In the genomic region with DNA sequence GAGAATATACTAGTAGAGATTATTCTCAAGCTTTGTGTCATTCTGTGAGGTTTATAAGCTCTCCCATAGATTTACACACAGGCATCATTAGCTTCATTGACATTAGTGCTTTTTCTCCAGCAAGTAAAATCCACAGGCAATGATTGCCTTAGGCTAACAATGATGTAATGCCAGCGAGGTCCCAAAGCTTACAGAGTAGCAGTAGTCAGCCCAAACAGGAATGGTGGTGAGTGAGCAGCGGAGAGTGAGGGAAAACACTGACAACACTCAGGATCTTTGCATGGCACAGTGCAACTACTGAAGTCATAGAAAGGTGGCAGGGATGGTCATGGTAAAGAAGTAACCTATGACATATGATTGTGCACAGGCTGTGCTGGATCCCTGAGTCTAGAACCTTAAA, we compare ENCODE assay signal across 28 mouse cellular contexts.
DNase-seq lines count a peak whose midpoint lies in the region; ATAC-seq and TF ChIP-seq lines count a peak whose summit lies in the region.
"Had no signal": no experiment of that assay in that cellular context is flagged by ENCODE, and none has a peak within 500 bp of the region (broad histone marks: within the 10 kb centered on the region; RNA-seq: fewer than 3 reads in every experiment).

No protein-coding gene starts in this region.

- H3K27ac ChIP-seq in forebrain, embryonic 11.5 days (ENCODE audit: low read depth, low read length), result no peak overlapping the region
- no peak overlapping the region for H3K27ac ChIP-seq in forebrain, postnatal 0 days (ENCODE audit: low read depth, low read length)
- no peak overlapping the region for H3K27ac ChIP-seq in forebrain, embryonic 14.5 days (ENCODE audit: low read depth, low read length)
- H3K27ac ChIP-seq in forebrain, embryonic 16.5 days (ENCODE audit: low read length), result no peak overlapping the region
- no peak overlapping the region for H3K27ac ChIP-seq in midbrain, embryonic 11.5 days (ENCODE audit: low read depth, low read length)
- H3K27ac ChIP-seq in midbrain, embryonic 13.5 days, result no peak overlapping the region
- no peak overlapping the region for H3K27ac ChIP-seq in neural tube, embryonic 14.5 days (ENCODE audit: low read depth, low read length)
- H3K27ac ChIP-seq in neural tube, embryonic 15.5 days (replicated peaks), result no peak overlapping the region
- H3K27ac ChIP-seq: embryonic facial prominence, embryonic 13.5 days; embryonic facial prominence, embryonic 15.5 days; forebrain, embryonic 10.5 days had no signal

- H3K4me3 ChIP-seq in forebrain, embryonic 11.5 days (ENCODE audit: low read depth, low read length), result no peak overlapping the region
- no peak overlapping the region for H3K4me3 ChIP-seq in forebrain, postnatal 0 days (ENCODE audit: low read depth, low read length)
- H3K4me3 ChIP-seq in forebrain, embryonic 14.5 days (ENCODE audit: low read depth, low read length), result no peak overlapping the region
- no peak overlapping the region for H3K4me3 ChIP-seq in forebrain, embryonic 16.5 days (replicated peaks; ENCODE audit: low read length)
- H3K4me3 ChIP-seq in midbrain, embryonic 11.5 days (ENCODE audit: low read depth, low read length), result no peak overlapping the region
- no peak overlapping the region for H3K4me3 ChIP-seq in midbrain, embryonic 13.5 days (replicated peaks)
- no peak overlapping the region for H3K4me3 ChIP-seq in neural tube, embryonic 14.5 days (ENCODE audit: low read depth, low read length)
- no peak overlapping the region for H3K4me3 ChIP-seq in neural tube, embryonic 15.5 days (replicated peaks)
- H3K4me3 ChIP-seq: embryonic facial prominence, embryonic 13.5 days; embryonic facial prominence, embryonic 15.5 days; erythroblast, embryonic 14.5 days; forebrain, embryonic 10.5 days had no signal

- H3K36me3 ChIP-seq in forebrain, embryonic 11.5 days (ENCODE audit: control insufficient read depth, insufficient read depth, low read length), result no peaks in the 10 kb centered on the region
- H3K36me3 ChIP-seq in forebrain, postnatal 0 days (ENCODE audit: insufficient read depth), result no peaks in the 10 kb centered on the region
- no peaks in the 10 kb centered on the region for H3K36me3 ChIP-seq in forebrain, embryonic 14.5 days (ENCODE audit: control insufficient read depth, insufficient read depth, low read length)
- H3K36me3 ChIP-seq in forebrain, embryonic 16.5 days (ENCODE audit: control insufficient read depth, insufficient read depth), result no peaks in the 10 kb centered on the region
- H3K36me3 ChIP-seq in midbrain, embryonic 11.5 days (ENCODE audit: control insufficient read depth, insufficient read depth, low read length), result no peaks in the 10 kb centered on the region
- no peaks in the 10 kb centered on the region for H3K36me3 ChIP-seq in midbrain, embryonic 13.5 days
- no peaks in the 10 kb centered on the region for H3K36me3 ChIP-seq in neural tube, embryonic 14.5 days (ENCODE audit: control insufficient read depth, insufficient read depth, low read length)
- H3K36me3 ChIP-seq in neural tube, embryonic 15.5 days, result no peaks in the 10 kb centered on the region
- H3K36me3 ChIP-seq: embryonic facial prominence, embryonic 13.5 days; embryonic facial prominence, embryonic 15.5 days; forebrain, embryonic 10.5 days; G1E had no signal

- DNase-seq in forebrain, embryonic 11.5 days (ENCODE audit: low spot score), result no peak
- DNase-seq in forebrain, postnatal 0 days, result no peak
- DNase-seq in forebrain, embryonic 14.5 days (ENCODE audit: low spot score), result no peak
- peak; percentile 66 for DNase-seq in midbrain, embryonic 11.5 days (ENCODE audit: low spot score, missing footprints)
- DNase-seq: adrenal gland, adult 8-10 months; adrenal gland, postnatal 14 days; adrenal gland, postnatal 36 days; B cell, adult 2 months; cerebellum, adult 11 months; cerebellum, adult 18-20 months; cerebellum, adult 8-10 months; cerebellum, adult 9-11 months; cerebellum, postnatal 14 days; cerebellum, postnatal 36 days; embryo, embryonic 11 days had no signal

- H3K9ac ChIP-seq in forebrain, embryonic 11.5 days (ENCODE audit: low read length), result no peak overlapping the region
- no peak overlapping the region for H3K9ac ChIP-seq in forebrain, postnatal 0 days
- no peak overlapping the region for H3K9ac ChIP-seq in forebrain, embryonic 14.5 days (ENCODE audit: low read length)
- H3K9ac ChIP-seq in forebrain, embryonic 16.5 days (replicated peaks; ENCODE audit: low read depth, low read length), result no peak overlapping the region
- H3K9ac ChIP-seq in midbrain, embryonic 11.5 days (ENCODE audit: low read length), result no peak overlapping the region
- H3K9ac ChIP-seq in midbrain, embryonic 13.5 days (replicated peaks), result no peak overlapping the region
- no peak overlapping the region for H3K9ac ChIP-seq in neural tube, embryonic 14.5 days (replicated peaks; ENCODE audit: low read depth, low read length)
- no peak overlapping the region for H3K9ac ChIP-seq in neural tube, embryonic 15.5 days (replicated peaks)
- H3K9ac ChIP-seq: embryonic facial prominence, embryonic 13.5 days; embryonic facial prominence, embryonic 15.5 days had no signal

- ATAC-seq in forebrain, embryonic 11.5 days (replicated peaks; ENCODE audit: low FRiP score), result peak; percentile 57; the same call in 1 of the 2 replicates
- no peak for ATAC-seq in forebrain, postnatal 0 days
- ATAC-seq in forebrain, embryonic 14.5 days, result peak; percentile 26; the same call in 1 of the 2 replicates
- no peak for ATAC-seq in forebrain, embryonic 16.5 days
- no peak for ATAC-seq in midbrain, embryonic 11.5 days (ENCODE audit: low FRiP score)
- ATAC-seq in midbrain, embryonic 13.5 days, result no peak
- ATAC-seq in neural tube, embryonic 14.5 days (ENCODE audit: low read depth), result peak; percentile 14; the same call in 1 of the 2 replicates
- ATAC-seq in neural tube, embryonic 15.5 days (ENCODE audit: low FRiP score), result no peak
- ATAC-seq: activated CD4-positive, CD25-positive, alpha-beta regulatory T cell, adult 4 months; CD4-positive, CD25-positive, alpha-beta regulatory T cell, adult 4 months; Patski had no signal

- no peaks in the 10 kb centered on the region for H3K27me3 ChIP-seq in forebrain, embryonic 11.5 days (ENCODE audit: control insufficient read depth, insufficient read depth, low read length)
- H3K27me3 ChIP-seq in forebrain, postnatal 0 days (ENCODE audit: insufficient read depth, low read length), result no peaks in the 10 kb centered on the region
- H3K27me3 ChIP-seq in forebrain, embryonic 14.5 days (replicated peaks; ENCODE audit: control insufficient read depth, insufficient read depth, low read length), result no peaks in the 10 kb centered on the region
- no peaks in the 10 kb centered on the region for H3K27me3 ChIP-seq in forebrain, embryonic 16.5 days (replicated peaks; ENCODE audit: control insufficient read depth, insufficient read depth, low read length)
- H3K27me3 ChIP-seq in midbrain, embryonic 11.5 days (ENCODE audit: control insufficient read depth, insufficient read depth, low read length), result no peaks in the 10 kb centered on the region
- H3K27me3 ChIP-seq in midbrain, embryonic 13.5 days, result no peaks in the 10 kb centered on the region
- H3K27me3 ChIP-seq in neural tube, embryonic 14.5 days (ENCODE audit: control insufficient read depth, insufficient read depth, low read length), result no peaks in the 10 kb centered on the region
- no peaks in the 10 kb centered on the region for H3K27me3 ChIP-seq in neural tube, embryonic 15.5 days (replicated peaks)
- H3K27me3 ChIP-seq: CH12.LX; embryonic facial prominence, embryonic 13.5 days; embryonic facial prominence, embryonic 15.5 days; Patski had no signal

- H3K4me1 ChIP-seq in forebrain, embryonic 11.5 days (replicated peaks; ENCODE audit: control insufficient read depth, insufficient read depth, low read length), result no peaks in the 10 kb centered on the region
- H3K4me1 ChIP-seq in forebrain, postnatal 0 days (ENCODE audit: insufficient read depth), result no peaks in the 10 kb centered on the region
- no peaks in the 10 kb centered on the region for H3K4me1 ChIP-seq in forebrain, embryonic 14.5 days (ENCODE audit: control insufficient read depth, insufficient read depth, low read length)
- no peaks in the 10 kb centered on the region for H3K4me1 ChIP-seq in forebrain, embryonic 16.5 days (replicated peaks; ENCODE audit: control insufficient read depth, insufficient read depth, low read length)
- peaks cover 6% of the 10 kb centered on the region for H3K4me1 ChIP-seq in midbrain, embryonic 11.5 days (ENCODE audit: control insufficient read depth, insufficient read depth, low read length)
- peaks cover 6% of the 10 kb centered on the region for H3K4me1 ChIP-seq in midbrain, embryonic 13.5 days (replicated peaks)
- no peaks in the 10 kb centered on the region for H3K4me1 ChIP-seq in neural tube, embryonic 14.5 days (ENCODE audit: control insufficient read depth, insufficient read depth, low read length)
- H3K4me1 ChIP-seq in neural tube, embryonic 15.5 days, result no peaks in the 10 kb centered on the region
- H3K4me1 ChIP-seq: embryonic facial prominence, embryonic 13.5 days; embryonic facial prominence, embryonic 15.5 days had no signal

- TF ChIP-seq CTCF in forebrain, postnatal 0 days (IDR thresholded peaks at IDR 0.05; ENCODE audit: low read depth), result no peak

- no peaks in the 10 kb centered on the region for H3K9me3 ChIP-seq in forebrain, embryonic 11.5 days (ENCODE audit: control insufficient read depth, low read length)
- H3K9me3 ChIP-seq in forebrain, postnatal 0 days (ENCODE audit: low read length), result no peaks in the 10 kb centered on the region
- H3K9me3 ChIP-seq in forebrain, embryonic 14.5 days (replicated peaks; ENCODE audit: control insufficient read depth, low read length), result no peaks in the 10 kb centered on the region
- H3K9me3 ChIP-seq in forebrain, embryonic 16.5 days (ENCODE audit: control insufficient read depth, low read length), result no peaks in the 10 kb centered on the region
- no peaks in the 10 kb centered on the region for H3K9me3 ChIP-seq in midbrain, embryonic 11.5 days (ENCODE audit: control insufficient read depth, low read length)
- no peaks in the 10 kb centered on the region for H3K9me3 ChIP-seq in midbrain, embryonic 13.5 days
- H3K9me3 ChIP-seq in neural tube, embryonic 14.5 days (ENCODE audit: control insufficient read depth, low read length), result no peaks in the 10 kb centered on the region
- no peaks in the 10 kb centered on the region for H3K9me3 ChIP-seq in neural tube, embryonic 15.5 days (replicated peaks)
- H3K9me3 ChIP-seq: embryonic facial prominence, embryonic 13.5 days; embryonic facial prominence, embryonic 15.5 days; forebrain, embryonic 10.5 days; G1E had no signal

- 64% methylated on average over 2 of the region's 2 CpGs for WGBS in forebrain, embryonic 11.5 days
- 45% methylated on average over 2 of the region's 2 CpGs for WGBS in forebrain, postnatal 0 days
- WGBS in forebrain, embryonic 14.5 days, result 29% methylated on average over 2 of the region's 2 CpGs
- 47% methylated on average over 2 of the region's 2 CpGs for WGBS in forebrain, embryonic 16.5 days
- 68% methylated on average over 2 of the region's 2 CpGs for WGBS in midbrain, embryonic 11.5 days
- WGBS in midbrain, embryonic 13.5 days, result 66% methylated on average over 2 of the region's 2 CpGs
- WGBS in neural tube, embryonic 14.5 days, result 55% methylated on average over 2 of the region's 2 CpGs
- WGBS in neural tube, embryonic 15.5 days, result 59% methylated on average over 2 of the region's 2 CpGs

- H3K4me2 ChIP-seq in forebrain, embryonic 11.5 days (ENCODE audit: low read depth, low read length, severe bottlenecking), result no peak overlapping the region
- H3K4me2 ChIP-seq in forebrain, postnatal 0 days (ENCODE audit: low read depth), result no peak overlapping the region
- H3K4me2 ChIP-seq in forebrain, embryonic 14.5 days (ENCODE audit: low read length), result no peak overlapping the region
- no peak overlapping the region for H3K4me2 ChIP-seq in forebrain, embryonic 16.5 days (ENCODE audit: low read length)
- H3K4me2 ChIP-seq in midbrain, embryonic 11.5 days, result no peak overlapping the region
- H3K4me2 ChIP-seq in midbrain, embryonic 13.5 days (replicated peaks), result no peak overlapping the region
- H3K4me2 ChIP-seq in neural tube, embryonic 14.5 days (ENCODE audit: low read depth, low read length), result no peak overlapping the region
- H3K4me2 ChIP-seq in neural tube, embryonic 15.5 days, result no peak overlapping the region
- H3K4me2 ChIP-seq: embryonic facial prominence, embryonic 13.5 days; embryonic facial prominence, embryonic 15.5 days had no signal

Comparison
In these comparisons a context has a peak if more than half of its experiments do, and no peak if none do; other contexts are left out.
1. ATAC-seq: peak in forebrain, embryonic 11.5 days (single experiment), forebrain, embryonic 14.5 days (single experiment) and neural tube, embryonic 14.5 days (single experiment); none in forebrain, postnatal 0 days (single experiment), forebrain, embryonic 16.5 days (single experiment), midbrain, embryonic 11.5 days (single experiment), midbrain, embryonic 13.5 days (single experiment) and neural tube, embryonic 15.5 days (single experiment).